Mouse (Mus musculus) cortical plate, adult 2 months (tissue): ENCODE results near the gene Trpv3. TPM values are rescaled to one million over a fixed set of nuclear protein-coding genes. Genes with fewer than 3 reads are reported as not detected.

Source experiments
- H3K27ac ChIP-seq: fragments of 200-500 bp; 2 replicates; pipeline ENCODE4 v1.5.1; 2012; ENCODE audit warnings: low read length, control low read depth, inconsistent platforms; ENCODE audit not compliant: insufficient read depth
- H3K4me1 ChIP-seq: fragments of 200-500 bp; 2 replicates; pipeline ENCODE4 v1.6.1; 2011; ENCODE audit warnings: low read length; ENCODE audit not compliant: control insufficient read depth, insufficient read depth
- H3K4me3 ChIP-seq: fragments of 200-500 bp; 2 replicates; pipeline ENCODE4 v1.5.1; 2011; ENCODE audit warnings: mild to moderate bottlenecking, low read length, control low read depth; ENCODE audit not compliant: insufficient read depth
- CTCF ChIP-seq: fragments of 200-500 bp; IDR thresholded peaks from 2 replicates; pipeline ENCODE4 v1.5.1; 2011; ENCODE audit warnings: mild to moderate bottlenecking, control low read depth, low read length; ENCODE audit not compliant: insufficient read depth; ENCODE audit errors: extremely low read depth
- POLR2A ChIP-seq: fragments of 200-500 bp; IDR thresholded peaks from 2 replicates; pipeline ENCODE4 v1.6.1; 2011; ENCODE audit warnings: mild to moderate bottlenecking, low read length, control low read depth; ENCODE audit not compliant: insufficient read depth; ENCODE audit errors: extremely low read depth
- polyA plus RNA-seq: library from polyadenylated mRNA; depleted of rRNA; stranded (reverse); fragments of >200 nt; gene quantifications from 2 replicates; pipeline ENCODE4 v1.2.3, GENCODE M21; 2012; rRNA removed

Trpv3 gene
- polyA plus RNA-seq, 1 experiment, result 0.52 TPM

DNA sequence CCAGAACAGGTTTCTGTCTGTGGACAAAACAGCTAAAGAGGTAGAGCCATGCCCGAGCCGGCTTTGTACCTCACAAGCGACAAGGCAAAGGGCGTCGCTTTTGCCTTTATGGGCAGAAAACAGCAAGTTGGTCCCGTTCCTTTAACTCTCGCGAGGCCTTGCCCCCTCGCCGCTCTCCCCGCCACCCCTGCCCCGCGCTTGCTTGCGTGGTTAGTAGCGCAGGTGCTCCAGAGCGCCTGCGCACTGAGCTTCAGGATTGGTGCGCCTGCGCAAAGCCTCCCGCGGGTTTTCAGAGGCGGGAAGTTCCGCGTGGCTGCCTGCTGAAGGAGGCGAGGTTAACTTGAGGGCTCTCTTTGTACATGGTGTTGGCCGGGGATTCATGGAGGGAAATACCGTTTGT is 62.3 kb downstream of the Trpv3 start, which contains the start of the genes Aspa, Gm49340 and Spata22:
Aspa (minus strand) TSS at position 155 of the 400 bp plus-strand sequence.
Gm49340 (plus strand) TSS at position 300 of the 400 bp plus-strand sequence.
Spata22 (plus strand) TSS at position 300 of the 400 bp plus-strand sequence.
- no peak for TF ChIP-seq CTCF
- no peak for TF ChIP-seq POLR2A
- Histone ChIP-seq H3K4me3 (no peak within 1 kb of the TSS), H3K27ac (no peak within 1 kb of the TSS), H3K4me1 (no peaks in the 10 kb centered on the region)

DNA sequence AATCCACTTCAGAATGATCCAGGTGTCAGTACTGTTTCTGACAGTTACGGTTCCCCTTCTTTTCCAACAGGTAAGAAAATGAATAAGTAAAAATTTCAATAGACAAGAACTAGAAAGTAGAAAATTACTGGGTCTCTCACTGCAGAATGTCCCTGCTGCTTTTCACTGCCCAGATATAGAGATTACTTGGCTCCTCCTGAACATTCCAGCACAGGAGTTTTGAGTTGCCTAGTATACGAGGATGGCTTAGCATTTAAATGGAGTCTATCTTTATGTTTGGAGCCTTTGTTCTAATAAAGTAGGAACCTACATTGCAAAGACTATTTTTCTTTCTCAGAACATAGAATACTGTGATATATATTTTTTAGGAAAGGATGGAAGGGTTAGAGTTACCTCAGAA is 66.2 kb downstream of the Trpv3 start:
- Histone ChIP-seq H3K27ac (no peak overlapping the region), H3K4me3 (no peak overlapping the region), H3K4me1 (no peaks in the 10 kb centered on the region)
- TF ChIP-seq CTCF (no peak), POLR2A (no peak)

DNA sequence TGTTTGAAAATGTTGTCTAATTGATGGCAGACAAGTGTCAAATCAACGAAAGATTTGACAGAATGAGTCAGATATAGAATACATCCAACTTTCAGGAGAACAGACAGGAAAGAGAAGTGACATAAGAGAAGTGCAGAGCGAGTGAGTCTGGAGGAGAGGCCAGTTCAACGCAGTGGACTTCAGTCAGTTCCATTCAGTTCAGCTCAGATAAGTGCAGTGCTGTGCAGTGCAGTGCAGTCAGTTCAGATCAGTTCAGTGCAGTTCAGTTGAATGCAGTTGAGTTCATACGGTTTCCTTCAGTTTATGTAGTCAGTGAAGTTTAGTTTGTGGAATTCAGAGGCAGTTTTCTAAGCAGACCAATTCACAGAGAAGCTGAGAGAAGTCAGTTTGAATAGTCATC is 69.7 kb downstream of the Trpv3 start:
- TF ChIP-seq CTCF, result no peak
- TF ChIP-seq POLR2A, result no peak

More for the DNA sequence above, 69.7 kb downstream of the Trpv3 start:
- no peak overlapping the region for H3K27ac ChIP-seq
- no peaks in the 10 kb centered on the region for H3K4me1 ChIP-seq
- H3K4me3 ChIP-seq, result no peak overlapping the region

Other genes with a start within 250 kb of the Trpv3 start
- 90.0 and 103 TPM in 2 replicates for gene Camkk1, start 248.4 kb upstream of the Trpv3 start, polyA plus RNA-seq
- 4.5 and 4.7 TPM in 2 replicates for gene Ncbp3, start 219.6 kb upstream of the Trpv3 start, polyA plus RNA-seq
- gene Itgae, start 176.8 kb upstream of the Trpv3 start, polyA plus RNA-seq, result 0.21 and 0.25 TPM in 2 replicates
- 0.13 and 0.15 TPM in 2 replicates for gene Haspin, start 129.1 kb upstream of the Trpv3 start, polyA plus RNA-seq
- gene P2rx5, start 107.0 kb upstream of the Trpv3 start, polyA plus RNA-seq, result 0.35 and 0.68 TPM in 2 replicates
- gene Emc6, start 90.4 kb upstream of the Trpv3 start, polyA plus RNA-seq, result 62.8 and 69.7 TPM in 2 replicates
- gene Tax1bp3, start 90.3 kb upstream of the Trpv3 start, polyA plus RNA-seq, result 13.3 and 13.6 TPM in 2 replicates
- gene Ctns, start 68.3 kb upstream of the Trpv3 start, polyA plus RNA-seq, result 23.5 and 24.5 TPM in 2 replicates
- 4.1 and 4.4 TPM in 2 replicates for gene Shpk, start 67.9 kb upstream of the Trpv3 start, polyA plus RNA-seq
- gene Trpv1, start 33.1 kb upstream of the Trpv3 start, polyA plus RNA-seq, result 0.13 and 0.19 TPM in 2 replicates
- gene Aspa, start 62.2 kb downstream of the Trpv3 start, polyA plus RNA-seq, result 29.5 and 34.3 TPM in 2 replicates
- not detected in 2 replicates for gene Gm49340, start 62.4 kb downstream of the Trpv3 start, polyA plus RNA-seq
- 0.08 and 0.13 TPM in 2 replicates for gene Spata22, start 62.4 kb downstream of the Trpv3 start, polyA plus RNA-seq
- not detected in 2 replicates for gene Olfr20, start 83.4 kb downstream of the Trpv3 start, polyA plus RNA-seq
- not detected in 2 replicates for gene Olfr376, start 103.9 kb downstream of the Trpv3 start, polyA plus RNA-seq
- gene Olfr1, start 132.2 kb downstream of the Trpv3 start, polyA plus RNA-seq, result not detected in 2 replicates
- gene Olfr378, start 161.1 kb downstream of the Trpv3 start, polyA plus RNA-seq, result not detected in 2 replicates
- gene Olfr380, start 190.1 kb downstream of the Trpv3 start, polyA plus RNA-seq, result not detected in 2 replicates
- gene Olfr381, start 224.2 kb downstream of the Trpv3 start, polyA plus RNA-seq, result not detected in 2 replicates
- not detected in 2 replicates for gene Olfr382, start 249.8 kb downstream of the Trpv3 start, polyA plus RNA-seq